Mouse (Mus musculus) CH12.LX (cell line): Measurements from ENCODE around the gene Vti1a.

ENCODE experiments used
- CTCF ChIP-seq, 2 experiments: IDR thresholded peaks in 1 of 2; conservative IDR thresholded peaks in 1 of 2; 2 replicates each; pipeline ENCODE4 v1.5.1; 2011 to 2012; ENCODE audit warnings: low read depth in 2 of 2, low read length in 2 of 2, improper control_type of control experiment in 1 of 2, inconsistent platforms in 1 of 2, mild to moderate bottlenecking in 1 of 2, moderate library complexity in 1 of 2
- ELF1 ChIP-seq: IDR thresholded peaks from 2 replicates; pipeline ENCODE4 v1.6.1; 2014; ENCODE audit warnings: low read depth, mild to moderate bottlenecking, inconsistent platforms, low read length, improper control_type of control experiment
- EP300 ChIP-seq: IDR thresholded peaks from 2 replicates; pipeline ENCODE4 v1.6.1; 2011; ENCODE audit warnings: low read length, improper control_type of control experiment
- ETS1 ChIP-seq: conservative IDR thresholded peaks from 2 replicates; pipeline ENCODE4 v1.6.1; 2012; ENCODE audit warnings: low read depth, mild to moderate bottlenecking, inconsistent platforms, low read length, improper control_type of control experiment, moderate library complexity
- MAZ ChIP-seq: IDR thresholded peaks from 2 replicates; pipeline ENCODE4 v1.6.1; 2012; ENCODE audit warnings: low read depth, mild to moderate bottlenecking, inconsistent platforms, low read length, improper control_type of control experiment, moderate library complexity
- POLR2A ChIP-seq: IDR thresholded peaks from 2 replicates; pipeline ENCODE4 v1.6.1; 2011; ENCODE audit warnings: low read depth, mild to moderate bottlenecking, improper control_type of control experiment, low read length
- RAD21 ChIP-seq: IDR thresholded peaks from 2 replicates; pipeline ENCODE4 v1.6.1; 2011; ENCODE audit warnings: low read depth, mild to moderate bottlenecking, low read length, improper control_type of control experiment, moderate library complexity
- USF1 ChIP-seq: IDR thresholded peaks from 2 replicates; pipeline ENCODE4 v1.6.1; 2014; ENCODE audit warnings: low read depth, mild to moderate bottlenecking, inconsistent platforms, low read length, improper control_type of control experiment
- ZC3H11A ChIP-seq: IDR thresholded peaks from 2 replicates; pipeline ENCODE4 v1.6.1; 2012; ENCODE audit warnings: low read depth, mild to moderate bottlenecking, inconsistent platforms, low read length, improper control_type of control experiment
- ZNF384 ChIP-seq: IDR thresholded peaks from 2 replicates; pipeline ENCODE4 v1.6.1; 2012; ENCODE audit warnings: low read depth, low read length, improper control_type of control experiment, inconsistent platforms

DNA sequence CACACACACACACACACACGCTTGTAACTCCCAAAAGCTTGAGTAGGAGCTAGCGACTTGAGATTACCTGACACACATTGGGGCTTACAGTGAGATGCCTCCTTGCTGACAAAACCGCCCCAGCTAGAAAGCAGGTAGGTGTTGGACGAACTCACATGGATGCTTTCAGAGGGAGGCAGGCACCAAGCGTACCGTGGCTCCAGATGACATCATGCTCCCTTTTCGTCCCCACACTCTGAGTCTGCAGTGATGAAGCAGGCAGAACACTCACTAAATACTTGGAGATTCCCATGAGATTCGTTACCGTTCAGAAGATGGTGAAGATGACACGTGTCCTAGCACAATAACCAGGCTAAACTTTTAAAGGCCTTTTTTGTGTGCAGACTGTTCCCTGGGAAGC lies 245.4 kb downstream of the Vti1a start:
- TF ChIP-seq EP300 (no peak), ZC3H11A (no peak), CTCF (conservative IDR thresholded peaks at IDR 0.05 in 1 of 2, IDR thresholded peaks at IDR 0.05 in 1 of 2; ENCODE audit: low read depth in 2 of 2, low read length in 2 of 2) (no peak), ETS1 (no peak), RAD21 (no peak), USF1 (no peak), ELF1 (no peak), ZNF384 (no peak), POLR2A (no peak), MAZ (no peak)
